ENCODE assay signal across 9 mouse cellular contexts in the genomic region with DNA sequence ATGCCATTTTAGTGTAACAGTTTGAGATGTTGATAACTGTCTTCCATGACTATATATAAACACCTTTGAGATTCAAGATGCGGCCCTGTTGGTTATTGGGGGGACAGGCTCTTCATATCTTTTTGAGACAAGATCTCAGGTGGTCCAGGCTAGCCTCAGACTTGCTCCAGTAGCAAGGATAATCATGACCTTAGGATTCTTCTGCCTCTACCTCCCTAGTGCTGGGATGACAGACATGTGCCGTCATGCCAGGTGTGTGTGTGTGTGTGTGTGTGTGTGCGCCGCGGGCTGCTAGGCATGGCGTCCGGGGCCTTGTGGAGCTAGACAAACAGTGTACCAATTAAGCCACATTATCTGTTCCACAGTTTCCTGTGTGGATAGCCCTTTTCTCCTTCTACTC. TPM values are rescaled to one million over a fixed set of nuclear protein-coding genes. Genes with fewer than 3 reads are reported as not detected.
DNase-seq lines count a peak whose midpoint lies in the region; ATAC-seq lines count a peak whose summit lies in the region.
"Had no signal": no experiment of that assay in that cellular context is flagged by ENCODE, and none has a peak within 500 bp of the region (broad histone marks: within the 10 kb centered on the region; RNA-seq: fewer than 3 reads in every experiment).

No protein-coding gene starts in this region.

- peaks cover 42% of the 10 kb centered on the region for H3K36me3 ChIP-seq in heart, embryonic 14.5 days (ENCODE audit: control insufficient read depth, insufficient read depth, low read length)
- no peaks in the 10 kb centered on the region for H3K36me3 ChIP-seq in hindbrain, embryonic 11.5 days (ENCODE audit: control insufficient read depth, insufficient read depth, low read length)
- peaks cover 39% of the 10 kb centered on the region for H3K36me3 ChIP-seq in midbrain, embryonic 12.5 days

- no peaks in the 10 kb centered on the region for H3K27me3 ChIP-seq in heart, embryonic 14.5 days (ENCODE audit: control insufficient read depth, insufficient read depth, low read length)
- H3K27me3 ChIP-seq in hindbrain, embryonic 11.5 days (ENCODE audit: control insufficient read depth, insufficient read depth, low read length) = no peaks in the 10 kb centered on the region
- H3K27me3 ChIP-seq in midbrain, embryonic 12.5 days = no peaks in the 10 kb centered on the region

- no peak for ATAC-seq in heart, embryonic 14.5 days (ENCODE audit: insufficient number of reproducible peaks, insufficient read depth, low FRiP score, low read depth)
- no peak for ATAC-seq in hindbrain, embryonic 11.5 days (ENCODE audit: low FRiP score)
- no peak for ATAC-seq in midbrain, embryonic 12.5 days (ENCODE audit: low FRiP score, low read depth)

- H3K4me2 ChIP-seq in heart, embryonic 14.5 days (ENCODE audit: low read length) = peak overlapping the region; percentile 72
- H3K4me2 ChIP-seq in hindbrain, embryonic 11.5 days (replicated peaks; ENCODE audit: low read depth, low read length) = 0 out of 2 replicates have a peak overlapping the region, but pooled peaks have one; percentile 11
- H3K4me2 ChIP-seq in midbrain, embryonic 12.5 days (replicated peaks) = peak overlapping the region; percentile 62

- WGBS in heart, embryonic 14.5 days = 74% methylated on average over 7 of the region's 7 CpGs
- WGBS in hindbrain, embryonic 11.5 days = 88% methylated on average over 7 of the region's 7 CpGs
- 90% methylated on average over 7 of the region's 7 CpGs for WGBS in midbrain, embryonic 12.5 days

- intact Hi-C loops in heart, postnatal 10 days (cut with DNase I) = no loop called here

- no peaks in the 10 kb centered on the region for H3K9me3 ChIP-seq in heart, embryonic 14.5 days (ENCODE audit: control insufficient read depth, low read length)
- no peaks in the 10 kb centered on the region for H3K9me3 ChIP-seq in hindbrain, embryonic 11.5 days (ENCODE audit: control insufficient read depth, low read length)
- H3K9me3 ChIP-seq in midbrain, embryonic 12.5 days = no peaks in the 10 kb centered on the region

- H3K4me3 ChIP-seq in heart, embryonic 14.5 days (ENCODE audit: control insufficient read depth in 1 of 2, insufficient read depth in 1 of 2, low read depth in 1 of 2, low read length in 2 of 2) = no peak overlapping the region
- no peak overlapping the region for H3K4me3 ChIP-seq in hindbrain, embryonic 11.5 days (ENCODE audit: low read depth, low read length)
- peak overlapping the region; percentile 86; the same call in 1 of the 2 replicates for H3K4me3 ChIP-seq in midbrain, embryonic 12.5 days

- no peak for DNase-seq in heart, postnatal 10 days
- DNase-seq in R1 (ENCODE audit: low read depth, low spot score) = peak; percentile 26
- no peak for DNase-seq in hindbrain, embryonic 11.5 days (ENCODE audit: low spot score)
- DNase-seq in spleen, postnatal 10 days (ENCODE audit: low spot score in 2 of 2) = no peak
- no peak for DNase-seq in ovary, postnatal 10 days (ENCODE audit: low spot score)
- no peak for DNase-seq in cerebellum, postnatal 4 days (ENCODE audit: low spot score in 2 of 2)
- DNase-seq: cerebellum, adult 11-12 months had no signal

- H3K27ac ChIP-seq in heart, embryonic 14.5 days (replicated peaks in 1 of 2; ENCODE audit: control insufficient read depth in 1 of 2, insufficient read depth in 1 of 2, low read depth in 2 of 2, low read length in 2 of 2) = no peak overlapping the region
- H3K27ac ChIP-seq in hindbrain, embryonic 11.5 days (ENCODE audit: low read depth, low read length) = no peak overlapping the region
- no peak overlapping the region for H3K27ac ChIP-seq in midbrain, embryonic 12.5 days (replicated peaks)

- H3K9ac ChIP-seq in heart, embryonic 14.5 days (ENCODE audit: low read length) = no peak overlapping the region
- no peak overlapping the region for H3K9ac ChIP-seq in hindbrain, embryonic 11.5 days (ENCODE audit: low read depth, low read length)
- H3K9ac ChIP-seq in midbrain, embryonic 12.5 days (replicated peaks) = no peak overlapping the region

- peaks cover 0 to 5% of the 10 kb centered on the region in 2 experiments; a peak in 2 of 4 replicates for H3K4me1 ChIP-seq in heart, embryonic 14.5 days (ENCODE audit: control insufficient read depth in 2 of 2, insufficient read depth in 2 of 2, low read length in 2 of 2)
- no peaks in the 10 kb centered on the region; the same call in 1 of the 2 replicates for H3K4me1 ChIP-seq in hindbrain, embryonic 11.5 days (replicated peaks; ENCODE audit: control insufficient read depth, insufficient read depth, low read length)
- H3K4me1 ChIP-seq in midbrain, embryonic 12.5 days = peaks cover 5% of the 10 kb centered on the region

RNA-seq across cellular contexts. Expression of a gene that starts 1.3 kb away (rescaled TPM):
- 11.0 and 13.5 TPM in 2 replicates for polyA plus RNA-seq in heart, embryonic 14.5 days (2014; fragmentation: Nextera tagmentation; extraction: Ambion mirVana)
- 10 to 100 TPM; 13.8 to 16.6 TPM for total RNA-seq in heart, postnatal 10 days (2021)
- 23.2 and 25.2 TPM in 2 replicates for polyA plus RNA-seq in hindbrain, embryonic 11.5 days (2014; fragmentation: Nextera tagmentation; extraction: Ambion mirVana)
- 29.3 and 32.2 TPM in 2 replicates for polyA plus RNA-seq in midbrain, embryonic 12.5 days (2016; fragmentation: Nextera tagmentation; extraction: Ambion mirVana)

RNA-seq across cellular contexts. Expression of a gene that starts 36.6 kb away (rescaled TPM):
- 85.3 and 91.7 TPM in 2 replicates for polyA plus RNA-seq in heart, embryonic 14.5 days (2014; fragmentation: Nextera tagmentation; extraction: Ambion mirVana)
- total RNA-seq in heart, postnatal 10 days (2021) = 10 to 100 TPM; 53.7 to 54.6 TPM
- 27.0 and 28.4 TPM in 2 replicates for polyA plus RNA-seq in hindbrain, embryonic 11.5 days (2014; fragmentation: Nextera tagmentation; extraction: Ambion mirVana)
- 20.6 and 21.7 TPM in 2 replicates for polyA plus RNA-seq in midbrain, embryonic 12.5 days (2016; fragmentation: Nextera tagmentation; extraction: Ambion mirVana)

RNA-seq across cellular contexts. Expression of a gene that starts 51.4 kb away (rescaled TPM):
- polyA plus RNA-seq in heart, embryonic 14.5 days (2014; fragmentation: Nextera tagmentation; extraction: Ambion mirVana) = 15.6 and 16.5 TPM in 2 replicates
- total RNA-seq in heart, postnatal 10 days (2021) = 1 to 10 TPM; 5.7 to 6.2 TPM
- polyA plus RNA-seq in hindbrain, embryonic 11.5 days (2014; fragmentation: Nextera tagmentation; extraction: Ambion mirVana) = 44.1 and 48.5 TPM in 2 replicates
- polyA plus RNA-seq in midbrain, embryonic 12.5 days (2016; fragmentation: Nextera tagmentation; extraction: Ambion mirVana) = 40.3 and 40.5 TPM in 2 replicates

Comparison
In these comparisons a context has a peak if more than half of its experiments do, and no peak if none do; other contexts are left out.
1. H3K4me2 ChIP-seq: peak in every context shown above with its lines; median percentile 72 in heart, embryonic 14.5 days; 62 in midbrain, embryonic 12.5 days; 11 in hindbrain, embryonic 11.5 days.